Mouse (Mus musculus): ENCODE data around the gene G430095P16Rik.

Gene G430095P16Rik

DNA sequence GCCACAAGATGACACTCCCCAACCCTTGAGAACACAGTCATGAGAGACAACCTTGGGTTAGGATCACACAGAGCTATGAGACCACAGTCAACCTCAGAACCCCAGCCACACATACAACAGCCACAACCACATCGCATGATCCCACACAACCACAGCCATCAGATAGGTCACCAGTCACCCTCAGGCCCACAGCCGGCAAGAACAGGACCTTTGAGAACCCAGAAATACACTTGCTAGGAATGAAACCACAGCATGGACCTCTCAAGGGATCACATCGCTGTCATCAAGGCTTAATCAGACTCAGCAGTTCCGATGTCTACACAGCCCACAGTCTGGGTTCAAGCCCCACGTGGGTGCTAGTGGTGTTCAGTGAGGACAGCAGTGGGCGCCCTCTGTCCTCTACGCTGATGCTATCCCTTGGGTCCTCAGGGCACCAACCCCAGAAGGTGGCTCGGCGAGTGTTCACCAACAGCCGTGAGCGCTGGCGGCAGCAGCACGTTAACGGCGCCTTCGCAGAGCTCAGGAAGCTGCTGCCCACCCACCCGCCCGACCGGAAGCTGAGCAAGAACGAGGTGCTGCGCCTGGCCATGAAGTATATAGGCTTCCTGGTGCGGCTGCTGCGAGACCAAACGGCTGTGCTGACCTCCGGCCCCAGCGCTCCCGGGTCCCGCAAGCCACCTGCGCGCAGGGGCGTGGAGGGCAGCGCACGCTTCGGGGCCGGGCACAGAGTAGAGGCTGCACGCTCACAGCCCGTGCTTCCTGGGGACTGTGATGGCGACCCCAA is 19.1 kb upstream of the G430095P16Rik start:
- peak; percentile 64 for DNase-seq (ENCODE audit: low read depth)

DNA sequence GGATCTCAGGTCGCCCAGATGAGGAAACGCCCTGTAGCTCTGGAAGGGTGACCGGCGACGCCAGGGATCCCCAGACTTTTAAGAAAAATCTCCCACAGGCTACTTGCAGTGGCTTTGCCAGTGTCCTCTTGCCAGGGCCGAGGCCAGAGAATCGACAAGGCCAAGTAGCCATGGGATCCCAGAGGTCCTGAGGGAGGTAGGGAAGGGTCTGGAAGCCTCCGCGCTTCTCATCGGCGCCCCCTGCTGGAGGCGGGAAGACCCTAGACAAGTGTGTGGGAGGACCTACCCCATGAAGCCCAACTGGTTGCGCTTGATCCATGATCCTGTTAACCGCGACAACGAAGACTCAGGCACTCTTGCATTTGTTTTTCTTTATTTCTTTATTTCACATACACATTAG is 18.5 kb upstream of the G430095P16Rik start:
- peak; percentile 89 for DNase-seq (ENCODE audit: low read depth)

DNA sequence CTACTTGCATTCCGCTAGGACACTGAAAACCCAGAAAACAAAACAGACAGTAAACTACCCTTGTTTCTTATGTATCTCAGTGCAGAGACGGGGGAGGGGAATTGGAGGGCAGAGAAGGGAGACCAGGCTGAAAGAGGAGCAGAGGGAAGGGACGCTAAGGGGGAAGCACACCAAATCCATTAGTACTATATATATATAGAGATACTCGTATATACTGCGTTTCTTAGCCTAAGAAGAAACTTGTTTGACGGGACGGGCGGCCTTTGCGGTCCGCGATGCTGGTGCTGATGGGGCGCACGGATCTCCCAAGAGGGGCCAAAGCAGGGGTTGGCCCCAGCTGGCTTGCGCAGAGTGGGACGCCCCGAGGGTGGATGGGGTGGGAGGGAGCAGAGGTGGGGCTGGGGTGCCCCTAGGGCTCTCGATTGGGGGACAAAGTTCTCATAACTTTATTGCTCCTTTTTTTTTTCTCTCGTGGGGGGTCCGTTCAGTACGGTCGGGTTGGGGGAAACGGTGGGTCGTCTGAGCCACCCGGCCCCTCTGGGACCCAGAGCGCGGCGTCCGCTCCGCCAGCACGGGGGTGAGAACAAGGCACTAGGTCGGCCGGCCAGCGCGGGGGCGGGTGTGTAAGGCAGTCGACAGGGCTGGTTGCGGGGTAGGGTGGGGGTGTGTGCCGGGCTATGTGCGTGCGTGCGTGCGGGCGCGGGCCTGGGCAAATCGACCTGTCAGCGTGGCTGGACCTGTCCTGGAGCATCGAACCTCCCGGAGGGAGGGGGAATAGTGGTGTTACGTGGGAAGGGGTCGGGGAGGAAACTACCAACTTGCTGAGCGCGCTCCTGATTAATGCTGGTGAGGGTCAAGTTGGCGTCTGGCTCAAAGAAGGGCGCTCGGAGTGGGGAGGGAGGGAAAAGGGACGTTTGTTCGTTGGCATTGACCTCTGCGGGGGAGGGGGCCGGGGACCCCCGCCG is 17.7 kb upstream of the G430095P16Rik start:
- no peak for DNase-seq (ENCODE audit: low read depth)

DNA sequence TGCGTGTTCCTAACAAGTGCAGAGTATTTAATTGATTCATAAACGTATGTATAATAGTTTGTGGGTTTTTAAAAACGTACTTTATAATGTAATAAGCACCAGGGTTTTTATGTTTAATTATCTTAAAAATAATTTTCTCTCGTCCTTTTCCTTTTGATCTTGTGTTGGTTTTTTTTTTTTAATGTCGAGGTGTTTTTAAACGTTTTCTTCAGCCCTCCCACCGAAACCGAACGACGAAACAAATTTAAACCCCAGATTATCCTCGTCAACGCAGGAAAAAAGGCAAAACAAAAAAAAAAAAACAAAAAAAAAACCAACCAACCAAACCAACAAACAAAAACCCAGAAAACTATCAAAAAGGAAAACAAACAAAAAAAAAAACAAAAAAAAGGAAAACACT is 16.8 kb upstream of the G430095P16Rik start:
- no peak for DNase-seq (ENCODE audit: low read depth)

DNA sequence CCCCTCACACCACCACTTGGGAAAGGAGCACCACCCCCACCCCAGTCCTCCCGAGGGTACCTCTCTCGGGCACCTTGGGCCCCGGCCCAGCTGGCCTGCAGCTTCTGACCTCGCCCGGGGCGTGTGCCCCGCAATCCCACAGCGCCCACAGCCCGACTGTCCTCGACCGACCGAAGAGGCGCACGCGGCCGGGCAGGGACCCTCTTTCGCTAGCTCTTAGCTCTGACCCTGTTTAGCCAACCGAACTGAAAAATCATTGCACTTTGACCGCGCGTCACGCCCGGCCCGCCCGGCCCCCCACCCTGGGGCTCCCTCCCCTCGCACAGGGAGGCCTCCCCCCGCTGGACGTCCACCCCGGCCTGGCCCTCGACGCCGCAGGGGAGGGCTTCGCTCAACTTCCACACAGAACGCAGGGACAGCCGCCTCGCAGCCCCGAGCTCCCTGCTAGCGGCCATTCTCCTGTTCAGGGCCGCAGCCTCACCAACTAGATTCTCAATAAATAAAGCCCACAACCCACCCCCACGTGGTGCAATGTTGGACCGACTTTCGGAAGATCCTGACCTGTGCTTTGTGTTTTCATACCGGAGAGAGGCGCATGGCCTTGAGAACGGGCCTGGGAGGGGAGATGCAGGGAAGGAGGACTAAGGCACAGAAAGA is 16.1 kb upstream of the G430095P16Rik start:
- DNase-seq (ENCODE audit: low read depth), result peak; percentile 41

DNA sequence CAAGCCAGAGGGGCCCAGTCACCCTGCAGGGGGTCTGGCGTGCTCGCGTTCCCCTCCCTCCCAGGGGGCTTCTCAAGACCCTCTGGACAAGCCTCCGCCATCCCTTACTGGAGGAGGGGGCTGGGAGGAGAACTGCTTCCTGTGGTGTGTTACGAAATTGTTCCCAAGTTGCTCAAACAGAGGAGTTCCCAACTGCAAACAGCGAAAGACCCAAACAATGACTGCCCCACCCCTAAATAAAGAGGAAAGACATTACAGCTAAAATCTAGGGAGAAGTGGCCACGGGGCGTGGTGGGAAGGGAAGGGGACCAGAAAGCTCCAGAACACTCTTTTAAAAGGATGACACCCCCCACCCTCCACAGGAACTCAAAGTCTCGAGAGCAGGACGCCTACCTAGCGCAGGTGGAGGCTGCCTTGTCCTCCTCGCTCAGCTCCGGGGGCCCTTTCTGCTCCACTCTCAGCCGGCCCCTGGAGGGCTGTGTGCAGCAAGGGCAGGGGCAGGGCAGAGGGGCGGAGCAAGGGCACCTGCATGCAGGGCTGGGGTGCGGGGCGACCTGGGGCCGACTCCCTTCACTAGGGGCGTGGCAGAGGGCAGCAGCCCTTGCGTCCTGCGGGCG is 15.4 kb upstream of the G430095P16Rik start:
- peak; percentile 44 for DNase-seq (ENCODE audit: low read depth)

DNA sequence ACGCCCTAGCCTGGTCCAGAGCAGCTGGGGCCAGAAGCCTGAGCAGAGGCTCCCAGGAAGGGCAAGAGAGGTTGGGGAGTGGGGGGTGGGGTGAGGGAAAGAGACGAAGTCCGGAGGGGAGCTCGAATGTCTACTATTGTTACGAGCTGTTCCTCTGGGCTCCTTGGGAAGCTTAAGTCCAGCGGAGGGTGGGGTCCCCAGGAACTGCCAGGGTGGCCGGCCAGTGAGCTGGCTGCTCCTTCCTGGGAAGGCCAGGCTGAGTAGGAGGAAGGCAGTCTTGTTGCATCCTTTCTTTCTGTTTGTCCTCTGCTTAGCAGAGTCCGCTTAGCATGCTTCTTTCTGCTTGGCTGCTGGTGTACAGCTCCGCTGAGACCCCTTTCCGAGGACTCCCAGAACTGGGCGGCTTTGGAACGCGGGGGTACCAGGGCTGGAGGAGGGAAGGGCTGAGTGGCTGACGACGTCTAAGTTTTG is 14.7 kb upstream of the G430095P16Rik start:
- no peak for DNase-seq (ENCODE audit: low read depth)

DNA sequence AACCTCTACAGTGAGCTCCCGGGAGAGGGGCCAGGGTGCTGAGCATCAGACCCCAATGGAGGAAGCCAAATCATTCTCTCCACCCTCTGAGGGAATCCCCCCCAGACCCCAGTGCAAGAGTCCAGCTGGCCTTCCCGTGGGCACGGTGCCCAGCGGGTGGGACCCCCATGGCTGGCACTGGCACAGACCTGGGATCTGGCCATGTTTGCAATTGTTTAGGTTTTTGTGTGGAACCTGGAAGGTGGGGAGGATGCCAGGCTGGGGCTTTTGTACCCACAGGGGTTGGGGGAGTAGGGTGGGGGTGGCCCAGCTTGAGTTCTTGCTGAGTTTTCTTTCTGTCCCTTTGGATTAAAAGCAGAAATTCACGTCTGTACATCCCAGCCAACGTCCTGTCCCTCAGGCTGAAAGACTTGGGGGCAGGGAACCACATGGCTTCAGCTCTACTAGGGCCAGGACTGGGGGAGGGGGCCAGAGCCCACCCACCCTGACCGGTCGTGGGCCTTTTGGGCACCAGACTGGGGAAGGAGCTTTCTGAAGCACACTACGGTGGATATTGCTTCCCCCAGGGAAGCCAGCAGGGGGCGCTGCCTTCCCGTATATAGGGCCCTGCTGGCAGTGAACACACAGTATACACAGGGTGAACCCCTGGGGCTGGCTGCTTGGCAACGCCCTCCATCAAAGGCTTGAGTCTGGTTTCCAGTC is 13.9 kb upstream of the G430095P16Rik start:
- peak; percentile 93 for DNase-seq (ENCODE audit: low read depth)

DNA sequence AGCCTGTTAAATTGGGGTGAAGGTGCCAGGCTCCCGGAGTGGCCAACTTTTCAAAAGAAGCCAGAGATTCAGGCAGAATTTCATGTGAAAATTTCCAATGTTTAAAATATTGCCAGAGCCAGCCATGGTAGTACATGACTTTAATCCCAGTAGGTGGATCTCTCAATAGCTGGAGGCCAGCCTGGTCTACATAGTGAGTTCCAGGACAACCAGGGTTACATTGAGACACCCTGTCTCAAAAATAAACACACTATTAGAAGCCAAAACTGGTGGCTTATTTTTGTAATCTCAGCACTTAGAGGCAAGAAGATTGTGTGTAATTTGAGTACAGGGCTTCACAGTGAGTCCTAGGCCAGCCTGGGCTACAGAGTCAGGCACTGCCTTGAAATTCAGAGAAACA is 12.9 kb upstream of the G430095P16Rik start:
- DNase-seq (ENCODE audit: low read depth), result no peak

DNA sequence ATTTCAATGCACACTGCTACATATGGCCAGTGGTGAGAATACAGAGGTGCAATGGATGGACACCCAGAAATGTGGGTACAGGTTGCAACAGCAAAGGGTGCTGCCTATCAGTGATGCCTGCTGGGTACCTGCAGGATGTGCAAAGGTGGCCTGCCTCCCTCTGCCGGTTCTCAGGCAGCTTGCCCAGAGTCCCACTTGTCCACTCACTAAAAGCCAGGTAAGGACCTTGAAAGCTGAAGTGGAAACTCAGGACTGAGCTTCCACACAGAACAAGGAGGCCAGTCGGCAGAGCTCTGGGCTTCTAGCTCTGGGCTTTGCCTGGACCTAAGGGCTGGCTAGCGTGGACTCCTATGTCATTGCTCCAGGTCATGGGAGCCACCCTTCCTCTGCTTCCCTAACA is 11.5 kb upstream of the G430095P16Rik start:
- DNase-seq (ENCODE audit: low read depth), result no peak

DNA sequence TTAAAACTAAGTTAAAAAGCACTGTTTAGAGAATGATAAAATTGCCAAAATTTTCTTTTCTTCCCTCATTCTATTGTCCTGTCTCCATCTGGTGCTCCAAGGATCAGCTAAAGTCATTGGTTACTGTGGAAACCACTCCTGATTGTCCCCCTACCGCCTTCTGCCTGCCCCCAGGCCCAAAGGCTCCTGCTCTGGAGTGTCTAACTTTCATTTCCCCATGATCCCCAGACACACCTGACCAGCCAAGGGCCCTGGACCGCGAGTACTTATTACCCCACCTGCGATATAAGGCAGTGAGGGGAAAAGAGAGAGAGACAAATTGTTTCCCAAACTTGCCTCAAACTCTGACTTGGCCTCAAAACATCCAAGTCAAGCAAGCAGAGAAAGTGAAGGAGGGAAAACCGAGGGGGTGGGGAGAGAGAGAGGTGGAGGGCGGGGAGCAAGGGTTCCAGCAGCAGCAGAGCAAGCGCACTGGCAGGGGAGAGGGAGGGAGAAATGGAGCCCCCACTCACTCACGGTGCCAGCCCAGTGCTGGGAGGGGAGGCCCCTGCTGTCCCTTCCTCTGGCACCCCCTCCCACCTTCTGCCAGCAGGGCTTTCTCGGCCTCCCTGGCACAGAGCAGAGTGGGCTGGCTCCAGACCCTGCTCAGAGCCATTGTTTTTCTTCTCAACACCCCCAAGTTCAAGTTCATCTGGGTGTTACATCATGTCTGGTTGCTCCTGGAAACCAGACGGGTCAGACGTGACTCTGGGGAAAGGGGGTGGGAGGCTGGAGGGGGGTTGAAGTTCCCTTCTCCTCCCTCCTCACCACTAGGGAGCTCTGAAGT is 10.7 kb upstream of the G430095P16Rik start:
- DNase-seq (ENCODE audit: low read depth), result no peak

DNA sequence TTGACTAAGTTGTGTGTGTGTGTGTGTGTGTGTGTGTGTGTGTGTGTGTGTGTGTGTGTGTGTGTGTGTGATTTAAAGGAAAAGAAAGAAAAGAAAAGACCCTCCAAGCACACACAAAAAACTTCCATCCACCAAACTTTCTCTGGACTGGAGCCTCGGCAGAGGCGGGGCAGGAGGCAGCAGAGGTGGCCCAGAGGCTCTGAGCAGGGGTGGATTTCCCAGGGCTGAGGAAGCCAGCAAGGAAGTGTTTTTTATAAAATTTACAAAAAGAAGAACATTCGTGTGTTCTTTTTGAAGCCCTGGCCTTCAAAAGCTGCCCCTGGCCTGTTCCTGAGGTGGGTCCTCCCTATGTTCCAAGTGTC is 10.1 kb upstream of the G430095P16Rik start:
- no peak for DNase-seq (ENCODE audit: low read depth)

DNA sequence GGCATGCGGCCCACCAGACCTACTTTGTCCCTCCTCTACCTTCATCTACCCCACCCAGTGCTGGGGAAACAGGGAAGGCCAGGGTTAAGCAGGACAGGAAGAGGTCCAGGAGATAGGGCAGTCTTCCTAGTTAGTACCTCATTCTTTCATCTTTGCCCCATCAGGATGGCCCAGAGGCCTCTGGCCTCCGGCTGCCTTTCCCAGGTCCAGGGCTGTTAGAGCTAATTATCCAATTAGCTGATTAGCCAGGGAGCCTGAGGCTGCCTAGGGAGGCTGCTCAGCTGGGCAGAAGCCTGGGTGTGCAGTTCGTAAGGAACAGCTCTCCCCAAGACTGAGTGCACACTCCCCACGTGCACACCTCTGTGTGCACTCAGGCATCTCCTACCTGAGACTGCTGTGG is 9.4 kb upstream of the G430095P16Rik start:
- no peak for DNase-seq (ENCODE audit: low read depth)

DNA sequence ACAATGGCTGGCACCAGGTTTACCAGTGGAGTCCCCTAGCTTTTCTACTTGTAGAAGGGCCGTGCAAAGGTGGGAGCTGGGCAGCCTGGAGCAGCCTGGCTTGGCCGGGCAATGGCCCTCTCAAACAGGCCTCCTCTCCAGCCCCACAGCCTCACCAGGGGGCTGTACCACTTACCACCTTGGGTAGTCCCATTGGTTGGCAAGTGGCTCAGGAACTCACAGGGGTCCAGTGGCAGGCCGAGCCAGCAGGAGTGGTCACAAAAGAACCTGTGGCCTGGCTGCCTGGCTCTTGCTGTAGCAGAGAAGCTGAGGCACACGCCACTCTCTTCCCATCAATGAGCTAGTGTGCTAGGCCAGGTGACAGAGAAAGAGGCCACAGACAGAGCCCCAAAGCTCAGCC is 8.6 kb upstream of the G430095P16Rik start:
- no peak for DNase-seq (ENCODE audit: low read depth)

DNA sequence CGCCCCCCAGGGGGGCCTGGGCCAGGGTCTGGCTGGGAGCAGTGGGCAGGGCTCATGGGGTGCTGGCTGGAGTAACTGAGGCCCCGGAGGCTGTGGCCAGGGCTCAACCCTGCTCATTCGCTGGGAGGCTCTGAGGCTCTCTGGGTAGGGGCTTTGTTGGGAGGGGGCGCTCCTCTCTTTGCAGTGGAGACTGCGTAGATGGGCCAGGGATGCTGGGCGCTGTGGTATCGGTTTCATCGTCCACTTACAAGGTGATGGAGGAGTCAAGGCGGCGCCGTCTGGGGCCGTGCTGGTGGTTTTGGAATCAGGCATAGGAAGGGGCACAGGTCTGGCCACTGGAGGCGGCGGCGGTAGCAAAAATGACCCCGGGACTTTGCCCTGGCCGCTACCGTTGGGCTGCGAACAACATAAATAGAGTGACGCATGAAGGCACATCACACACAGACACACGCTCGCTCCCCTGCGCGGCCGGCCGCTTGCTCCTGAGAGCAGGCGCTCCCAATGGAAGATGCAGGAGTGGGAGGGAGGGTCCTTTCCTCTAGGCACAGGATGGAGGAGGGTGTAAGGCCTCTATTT is 6.8 kb upstream of the G430095P16Rik start:
- no peak for DNase-seq (ENCODE audit: low read depth)

DNA sequence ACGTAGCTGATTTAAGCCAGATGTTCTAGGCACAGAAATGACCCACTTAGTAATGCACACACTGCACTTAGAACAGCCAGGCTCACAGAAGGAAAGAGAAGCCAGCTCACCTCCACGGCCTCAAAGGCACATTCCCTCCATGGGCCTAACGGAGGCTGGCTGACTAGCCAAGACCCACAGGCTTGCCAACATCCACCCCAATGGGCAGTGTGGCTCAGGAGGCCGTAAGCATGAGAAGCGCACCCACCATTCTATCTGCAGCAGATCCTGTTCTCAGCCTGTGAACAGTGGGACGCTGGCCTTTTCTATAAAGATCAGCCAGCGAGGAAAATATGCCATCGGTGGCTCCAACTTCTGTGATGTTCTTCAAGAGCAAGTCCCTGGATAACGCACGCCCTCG is 6.0 kb upstream of the G430095P16Rik start:
- DNase-seq (ENCODE audit: low read depth), result no peak

DNA sequence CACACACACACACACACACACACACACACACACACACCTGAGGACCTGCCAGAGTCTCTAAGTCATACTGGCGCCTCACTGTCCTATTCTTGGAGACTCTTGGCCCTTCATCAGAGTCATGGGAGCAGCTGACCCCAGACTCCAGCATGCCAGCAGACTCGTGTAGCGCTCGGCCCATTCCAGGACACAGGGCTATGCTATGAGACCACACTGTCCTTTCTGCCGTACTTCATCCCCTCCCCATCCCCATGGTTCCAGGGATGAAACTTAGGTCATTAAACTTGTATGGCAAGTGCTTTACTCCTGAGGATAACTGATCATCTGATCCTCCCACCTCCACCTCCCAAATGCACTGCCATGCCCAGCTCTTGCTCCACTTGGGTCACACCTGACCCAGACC is 4.3 kb upstream of the G430095P16Rik start:
- no peak for DNase-seq (ENCODE audit: low read depth)

DNA sequence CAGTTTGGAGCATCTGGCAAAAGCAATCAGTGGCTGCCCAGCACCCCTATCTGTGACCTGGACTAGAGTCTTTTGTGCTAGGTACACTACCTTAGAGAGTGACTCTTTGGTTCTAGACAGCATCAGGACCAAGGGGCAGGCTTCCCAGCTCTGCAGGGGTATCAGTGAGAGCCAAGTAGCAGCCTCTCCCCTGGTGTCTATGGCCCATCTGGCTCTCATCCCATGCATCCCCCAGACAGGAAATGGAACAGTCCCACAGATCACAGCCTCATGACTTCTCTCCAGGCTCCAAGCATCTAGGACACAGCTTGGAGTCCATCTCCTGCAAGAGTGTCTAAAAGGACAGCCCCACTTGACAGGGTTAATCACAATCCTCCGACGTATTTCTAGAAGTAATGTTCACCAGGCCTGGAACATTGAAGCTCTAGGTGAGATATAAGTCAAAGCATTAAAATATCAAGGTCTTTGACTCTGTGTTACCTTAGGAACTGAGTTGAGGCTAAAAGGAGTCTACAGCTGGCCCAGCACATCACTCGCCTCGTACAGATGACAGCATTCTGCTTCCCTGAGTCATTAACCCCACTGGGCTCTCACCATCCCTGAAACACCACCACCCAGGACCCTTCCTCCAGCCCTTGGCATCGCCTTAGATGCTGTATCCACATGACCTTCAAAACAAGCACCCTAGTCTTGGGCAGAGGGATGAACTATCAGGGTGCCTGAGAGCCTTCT is 3.7 kb upstream of the G430095P16Rik start:
- DNase-seq (ENCODE audit: low read depth), result no peak

DNA sequence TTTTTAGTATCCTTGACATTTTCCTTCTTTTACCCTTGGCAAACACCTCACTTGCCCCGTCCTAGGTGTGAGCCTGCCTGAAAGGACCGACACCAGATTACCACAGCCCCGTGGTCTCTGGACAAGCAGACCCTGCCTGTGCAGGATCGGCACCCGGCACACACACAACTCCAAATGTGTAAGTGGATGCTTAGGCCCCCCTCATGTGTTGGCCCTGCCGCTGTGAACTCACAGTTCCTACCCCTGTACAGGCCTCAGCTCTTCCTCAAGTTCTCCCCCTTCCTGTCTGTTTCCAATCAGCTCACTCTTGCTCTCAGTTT is 317 bp upstream of the G430095P16Rik start:
- no peak for DNase-seq (ENCODE audit: low read depth)

DNA sequence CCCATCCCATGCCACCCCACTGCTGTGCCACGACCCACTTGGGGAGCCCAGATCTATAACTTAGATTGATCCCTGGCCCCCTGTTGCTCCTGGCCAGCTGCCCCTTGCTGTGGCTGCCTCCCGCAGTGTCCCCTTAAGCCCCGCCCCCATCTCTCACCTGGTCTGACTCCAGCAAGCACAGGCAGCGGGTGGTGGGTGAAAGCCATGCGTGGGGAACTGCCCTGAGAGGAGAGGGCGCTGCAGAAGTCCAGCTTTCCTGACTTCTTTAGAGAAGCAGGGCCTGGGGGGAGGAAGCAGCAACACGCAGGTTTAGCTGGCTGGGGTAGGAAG is 729 bp downstream of the G430095P16Rik start:
- DNase-seq (ENCODE audit: low read depth), result peak; percentile 71

All from naive thymus-derived CD4-positive, alpha-beta T cell, adult 2 months (primary cell).